27 mouse cellular contexts compared by ENCODE assay signal in genomic region chr14:17751911-17752310, GRCm38 (mm10).
"Had no signal": no experiment of that assay in that cellular context is flagged by ENCODE, and none has a peak within 500 bp of the region (broad histone marks: within the 10 kb centered on the region; RNA-seq: fewer than 3 reads in every experiment).

No protein-coding gene starts in this region.

- H3K9ac ChIP-seq: heart, embryonic 12.5 days; hindbrain, embryonic 12.5 days; hindbrain, embryonic 14.5 days; intestine, embryonic 15.5 days; limb, embryonic 12.5 days; liver, embryonic 13.5 days; liver, embryonic 15.5 days; liver, postnatal 0 days had no signal

- H3K36me3 ChIP-seq: heart, embryonic 10.5 days; heart, embryonic 12.5 days; hindbrain, embryonic 10.5 days; hindbrain, embryonic 12.5 days; intestine, embryonic 15.5 days; limb, embryonic 10.5 days; limb, embryonic 12.5 days; liver, embryonic 13.5 days; liver, embryonic 15.5 days had no signal

- H3K4me2 ChIP-seq: heart, embryonic 12.5 days; hindbrain, embryonic 12.5 days; hindbrain, embryonic 14.5 days; intestine, embryonic 15.5 days; limb, embryonic 12.5 days; liver, embryonic 11.5 days; liver, embryonic 13.5 days; liver, embryonic 15.5 days had no signal

- DNase-seq: gastrocnemius, adult 2 months; gastrocnemius, postnatal 10 days; gastrocnemius, postnatal 25 days; heart, adult 18-20 months; heart, postnatal 10 days; heart, postnatal 4 days; kidney, adult 18-20 months; kidney, adult 9 months; kidney, postnatal 10 days; kidney, postnatal 4 days; layer of hippocampus, postnatal 36 days; liver; liver, embryonic 13.5 days; liver, postnatal 0 days had no signal

- H3K9me3 ChIP-seq: heart, embryonic 10.5 days; heart, embryonic 12.5 days; hindbrain, embryonic 10.5 days; hindbrain, embryonic 12.5 days; intestine, embryonic 15.5 days; limb, embryonic 10.5 days; limb, embryonic 12.5 days; liver, embryonic 13.5 days; liver, embryonic 15.5 days had no signal

- H3K27me3 ChIP-seq: heart, embryonic 12.5 days; hindbrain, embryonic 12.5 days; intestine, embryonic 15.5 days; limb, embryonic 12.5 days; liver, embryonic 13.5 days; liver, embryonic 15.5 days had no signal

- H3K4me1 ChIP-seq: heart, embryonic 10.5 days; heart, embryonic 12.5 days; intestine, embryonic 15.5 days; liver, embryonic 13.5 days; liver, embryonic 15.5 days had no signal

- H3K4me3 ChIP-seq: gastrocnemius, adult 2 months; heart, embryonic 10.5 days; heart, embryonic 12.5 days; hindbrain, embryonic 10.5 days; hindbrain, embryonic 12.5 days; intestine, embryonic 15.5 days; layer of hippocampus, adult 2 months; limb, embryonic 10.5 days; limb, embryonic 12.5 days; liver, embryonic 13.5 days; liver, embryonic 15.5 days had no signal

- ATAC-seq: inflammation-experienced regulatory T-cells, adult 6 months; intestine, embryonic 15.5 days; intestine, postnatal 0 days; liver, postnatal 0 days had no signal

- H3K27ac ChIP-seq: gastrocnemius, adult 2 months; heart, embryonic 10.5 days; hindbrain, embryonic 10.5 days; hindbrain, embryonic 12.5 days; hindbrain, embryonic 14.5 days; intestine, embryonic 15.5 days; layer of hippocampus, adult 2 months; limb, embryonic 10.5 days; limb, embryonic 12.5 days; liver, embryonic 13.5 days; liver, embryonic 15.5 days had no signal
